In the genomic region with DNA sequence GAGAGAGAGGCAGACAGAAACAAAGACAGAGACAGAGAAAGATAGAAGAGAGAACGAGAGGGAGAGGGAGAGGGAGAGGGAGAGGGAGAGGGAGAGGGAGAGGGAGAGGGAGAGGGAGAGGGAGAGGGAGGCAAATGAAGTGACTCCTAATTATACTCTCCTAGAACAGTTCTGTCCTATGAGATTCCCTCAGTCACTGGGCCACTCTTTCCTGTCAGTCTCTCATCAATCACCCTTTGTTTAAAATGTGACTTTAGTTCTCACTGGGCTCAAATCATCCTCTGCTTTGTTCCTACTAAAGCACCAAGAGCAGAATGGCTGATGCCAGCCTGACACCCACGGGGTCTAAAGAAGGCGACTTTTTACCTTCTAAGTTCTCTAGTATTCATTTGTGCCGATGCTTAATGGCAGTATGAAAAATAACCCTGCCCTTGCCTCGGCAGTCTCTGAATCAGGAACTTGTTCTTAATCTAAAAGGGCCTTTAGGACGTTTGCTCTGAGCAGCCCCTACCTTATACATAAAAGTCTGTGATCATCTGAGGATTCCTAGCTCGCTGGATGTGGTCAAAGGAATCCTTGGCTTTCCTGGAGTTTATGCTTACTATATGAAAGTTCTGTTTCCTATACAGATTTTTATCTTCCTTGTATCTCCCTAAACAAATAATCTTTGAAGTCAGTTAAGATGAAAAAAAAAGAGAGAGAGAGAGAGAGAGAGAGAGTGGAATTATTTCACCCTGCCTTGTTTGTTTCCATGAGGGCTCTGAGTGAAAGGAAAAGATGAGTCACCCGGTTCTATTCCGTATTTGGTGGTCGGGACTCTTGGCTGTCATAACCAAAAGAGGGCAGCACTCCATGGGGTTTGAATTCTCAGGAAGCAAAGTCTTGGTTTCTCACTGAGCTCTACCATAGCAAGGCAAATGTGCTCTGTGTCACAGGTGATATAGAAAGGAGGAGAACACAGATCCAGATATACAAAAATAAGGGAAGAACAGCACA, we compare ENCODE assay signal across 8 mouse cellular contexts. TPM values are rescaled to one million over a fixed set of nuclear protein-coding genes. Genes with fewer than 3 reads are reported as not detected.
A peak's percentile ranks its signal among the peaks of the same experiment; 100 is the strongest.
DNase-seq lines count a peak whose midpoint lies in the region; ATAC-seq lines count a peak whose summit lies in the region.

No protein-coding gene starts in this region.

- no peaks in the 10 kb centered on the region for H3K9me3 ChIP-seq in forebrain, embryonic 16.5 days (ENCODE audit: control insufficient read depth, low read length)

- WGBS in forebrain, embryonic 16.5 days = 40% methylated on average over 10 of the region's 10 CpGs

- H3K27me3 ChIP-seq in forebrain, embryonic 16.5 days (replicated peaks; ENCODE audit: control insufficient read depth, insufficient read depth, low read length) = no peaks in the 10 kb centered on the region

- DNase-seq in CD4-positive helper T cell, adult 2 months (ENCODE audit: low read depth, low spot score) = peak; percentile 85
- peak; percentile 27 for DNase-seq in T-cell, adult 2 months (ENCODE audit: low spot score)
- peak; percentile 52 to 72 for DNase-seq in heart, postnatal 14 days
- peak; percentile 79 for DNase-seq in kidney, postnatal 14 days
- DNase-seq in lung, adult 18-20 months = peak; percentile 70 to 77
- peak; percentile 50 for DNase-seq in ovary, postnatal 14 days (ENCODE audit: low spot score)

- intact Hi-C loops in heart, postnatal 14 days (cut with DNase I) = loop anchor here (2.0 to 10.0 kb wide), 5 partner anchors 155 to 513 kb away; partner anchors contain the start of gene Ppp1r12a

- no peak overlapping the region for H3K9ac ChIP-seq in forebrain, embryonic 16.5 days (replicated peaks; ENCODE audit: low read depth, low read length)

- no peak overlapping the region for H3K4me3 ChIP-seq in forebrain, embryonic 16.5 days (replicated peaks; ENCODE audit: low read length)

- no peak overlapping the region for H3K27ac ChIP-seq in forebrain, embryonic 16.5 days (ENCODE audit: low read length)

- H3K4me2 ChIP-seq in forebrain, embryonic 16.5 days (ENCODE audit: low read length) = no peak overlapping the region

- no peaks in the 10 kb centered on the region for H3K36me3 ChIP-seq in forebrain, embryonic 16.5 days (ENCODE audit: control insufficient read depth, insufficient read depth)

- peak; percentile 74 for ATAC-seq in forebrain, embryonic 16.5 days
- ATAC-seq in erythroid progenitor cell, adult 5-6 weeks (replicated peaks; ENCODE audit: low FRiP score, poor library complexity, severe bottlenecking) = no peak

- no peaks in the 10 kb centered on the region for H3K4me1 ChIP-seq in forebrain, embryonic 16.5 days (replicated peaks; ENCODE audit: control insufficient read depth, insufficient read depth, low read length)

RNA-seq across cellular contexts. Expression of gene Otogl, which starts 20.2 kb away (rescaled TPM):
- 0.03 and 0.06 TPM in 2 replicates for polyA plus RNA-seq in forebrain, embryonic 16.5 days (2015; fragmentation: Nextera tagmentation; extraction: Ambion mirVana)
- total RNA-seq in heart, postnatal 14 days (2021) = under 1 TPM; 0.07 TPM
- 0.36 and 0.42 TPM in 2 replicates for total RNA-seq in erythroid progenitor cell, adult 5-6 weeks (2015; ENCODE audit: low replicate concordance)
- not detected in 2 replicates for total RNA-seq in erythroid progenitor cell, adult 5-6 weeks (2017; ENCODE audit: low replicate concordance)

Comparison
In these comparisons a context has a peak if more than half of its experiments do, and no peak if none do; other contexts are left out.
1. DNase-seq: peak in every context shown above with its lines; median percentile 85 in CD4-positive helper T cell, adult 2 months; 79 in kidney, postnatal 14 days; 74 in lung, adult 18-20 months; 62 in heart, postnatal 14 days; 50 in ovary, postnatal 14 days; 27 in T-cell, adult 2 months.